Mouse (Mus musculus) testis, postnatal 14 days (tissue): ENCODE measurements around the gene Gm32742.
A peak's percentile ranks its signal among the peaks of the same experiment; 100 is the strongest.

Experiments used
- DNase-seq: peaks from one replicate; pipeline ENCODE4 v3.0.0; 2021; ENCODE audit warnings: low spot score

Gm32742 gene

GRCm38 (mm10) chr9:51165312-51166180 lies at the start of gene Gm32742:
Gene Gm32742 (minus strand): TSS chr9:51165517.
- no peak for DNase-seq

- no peak for DNase-seq
Observed at GRCm38 (mm10) chr9:51213729-51214237, 48.5 kb upstream of the Gm32742 start.

GRCm38 (mm10) chr9:51213023-51213728 lies 47.9 kb upstream of the Gm32742 start, which contains the start of gene Pou2af1:
Gene Pou2af1 (plus strand): TSS chr9:51213708.
- DNase-seq, result peak; percentile 11

- DNase-seq, result no peak
Observed at GRCm38 (mm10) chr9:51211191-51211590, 45.9 kb upstream of the Gm32742 start.

- DNase-seq, result no peak
Observed at GRCm38 (mm10) chr9:51208974-51209332, 43.6 kb upstream of the Gm32742 start.

GRCm38 (mm10) chr9:51194790-51195189 lies 29.5 kb upstream of the Gm32742 start:
- DNase-seq, result no peak

DNA sequence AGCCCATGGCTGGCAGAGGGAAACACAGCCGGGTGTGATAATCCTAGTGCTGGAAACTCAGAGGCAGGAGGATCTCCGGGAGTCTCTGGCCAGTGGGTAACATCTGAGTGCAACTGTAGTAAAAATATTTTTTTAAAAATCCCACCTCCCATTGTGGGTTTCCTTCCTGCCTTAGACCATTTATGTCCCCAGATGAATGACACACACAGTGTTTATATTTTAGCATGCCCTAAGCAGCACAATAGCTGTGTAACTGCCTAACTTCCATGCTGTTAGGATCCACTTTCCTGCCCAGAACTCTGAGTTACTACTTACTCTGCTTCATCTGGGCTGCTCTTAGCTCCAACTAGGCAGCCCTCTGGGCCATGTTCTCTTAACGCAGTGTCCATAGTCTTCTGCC lies 25.3 kb upstream of the Gm32742 start:
- DNase-seq, result no peak

- DNase-seq, result no peak
Observed at GRCm38 (mm10) chr9:51185871-51186270, 20.6 kb upstream of the Gm32742 start.

DNA sequence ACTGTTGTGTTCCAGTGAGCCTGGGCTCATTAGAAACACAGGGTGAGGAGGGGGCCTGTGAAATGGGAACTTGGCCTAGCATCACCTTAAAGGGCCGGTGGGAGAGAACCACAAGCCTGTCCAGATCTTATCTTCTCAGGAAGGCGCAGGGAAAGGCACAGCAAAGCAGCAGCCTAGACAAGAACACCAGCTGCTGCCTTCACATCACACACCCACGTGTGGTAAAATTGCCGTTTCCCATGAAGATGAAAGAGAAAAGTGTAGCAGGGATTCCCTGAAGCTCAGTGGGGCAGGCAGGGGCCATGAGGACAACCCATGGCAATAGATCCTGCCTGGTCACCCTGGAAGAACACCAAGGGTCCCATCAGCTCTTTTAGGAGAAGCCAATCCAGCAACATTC lies 20.1 kb upstream of the Gm32742 start:
- DNase-seq, result no peak

GRCm38 (mm10) chr9:51182716-51183710 lies 17.7 kb upstream of the Gm32742 start:
- DNase-seq, result no peak

DNA sequence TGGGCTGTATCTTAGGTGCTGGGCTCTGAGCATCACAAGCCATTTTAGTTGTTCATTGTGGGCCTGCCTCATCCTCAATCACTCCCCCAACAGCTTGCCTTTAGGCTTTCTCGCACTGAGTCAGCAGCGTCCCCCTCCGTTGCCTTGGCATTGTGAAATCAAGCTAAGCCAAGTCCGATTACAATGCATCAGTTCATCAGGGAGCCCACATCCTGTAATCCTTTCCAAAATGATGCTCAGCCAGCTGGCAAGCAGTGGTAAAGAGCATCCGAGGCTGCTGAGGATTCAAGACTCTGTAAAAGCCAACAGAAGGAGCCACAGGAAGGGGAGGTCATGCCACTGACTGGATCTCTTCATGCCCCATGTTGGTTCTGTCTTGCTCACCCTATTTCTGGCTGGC lies 15.3 kb upstream of the Gm32742 start:
- DNase-seq, result no peak

- DNase-seq, result no peak
Observed at GRCm38 (mm10) chr9:51178297-51178696, 13.0 kb upstream of the Gm32742 start.

- DNase-seq, result no peak
Observed at GRCm38 (mm10) chr9:51175722-51176121, 10.4 kb upstream of the Gm32742 start.

DNA sequence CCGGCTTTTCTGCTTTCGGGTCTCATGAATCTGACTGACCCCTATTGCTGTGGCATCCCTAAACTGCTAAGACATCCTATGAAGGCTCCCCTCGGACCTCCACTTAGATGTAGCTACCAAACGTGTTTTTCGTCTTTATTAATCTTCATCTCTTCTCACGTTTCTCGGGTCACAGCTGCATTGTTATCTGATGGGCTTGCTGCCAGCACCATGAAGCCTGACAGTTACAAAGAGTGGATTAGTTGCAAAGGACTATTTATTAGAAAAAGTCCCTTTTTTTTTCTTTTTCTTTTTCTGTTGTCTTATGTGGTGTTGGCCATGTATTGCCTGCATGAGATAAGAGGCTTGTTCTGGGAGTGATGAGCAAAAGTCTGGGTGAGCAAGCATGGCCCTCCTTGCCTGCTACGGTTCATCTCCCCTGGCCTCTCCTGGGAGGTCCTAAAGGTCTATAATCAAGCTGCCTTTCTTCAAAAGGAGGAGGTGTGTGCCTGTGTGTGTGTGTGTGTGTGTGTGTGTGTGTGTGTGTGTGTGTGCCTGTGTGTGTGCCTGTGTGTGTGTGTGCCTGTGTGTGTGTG lies 9.7 kb upstream of the Gm32742 start:
- no peak for DNase-seq

DNA sequence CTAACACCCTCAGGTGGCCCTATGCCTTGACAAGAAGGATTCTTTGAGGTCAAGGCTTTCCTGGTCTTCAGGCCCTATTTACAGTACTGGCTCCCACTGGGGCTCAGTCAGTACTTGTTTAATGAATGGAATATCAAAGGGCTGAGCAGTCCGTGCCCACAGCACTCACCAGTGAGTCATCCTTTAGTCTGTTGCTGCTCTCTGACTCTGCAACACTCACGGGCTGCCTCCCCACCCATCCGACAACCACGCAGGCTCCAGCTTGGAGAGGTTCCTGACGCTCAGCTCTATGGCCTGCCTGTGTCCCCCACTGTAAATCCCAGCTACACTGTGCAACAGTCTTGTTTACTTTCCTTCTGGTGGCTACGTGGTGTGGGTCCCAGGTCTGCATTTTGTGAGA lies 5.0 kb upstream of the Gm32742 start:
- no peak for DNase-seq

GRCm38 (mm10) chr9:51169133-51169532 lies 3.8 kb upstream of the Gm32742 start:
- DNase-seq, result no peak

DNA sequence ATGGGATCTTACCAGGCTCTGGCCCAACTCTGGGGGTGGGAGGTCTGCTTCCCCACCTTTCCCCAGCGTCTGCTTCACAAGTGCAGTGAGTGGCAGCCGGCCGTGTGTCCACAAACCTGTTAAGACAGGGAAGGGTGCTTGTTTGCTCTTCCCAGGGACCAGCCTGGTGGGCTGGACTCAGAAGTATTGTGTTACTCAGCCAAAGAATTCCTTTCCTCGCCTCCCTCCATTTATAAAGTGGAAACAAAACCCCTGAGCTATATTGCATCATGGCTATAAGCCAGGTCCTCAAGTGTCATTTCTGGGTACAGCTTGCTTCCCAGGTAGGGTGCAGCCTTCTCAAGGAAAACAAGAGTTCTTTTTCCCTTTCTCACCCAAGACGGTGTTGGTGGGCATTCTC lies 3.4 kb upstream of the Gm32742 start:
- DNase-seq, result no peak

DNA sequence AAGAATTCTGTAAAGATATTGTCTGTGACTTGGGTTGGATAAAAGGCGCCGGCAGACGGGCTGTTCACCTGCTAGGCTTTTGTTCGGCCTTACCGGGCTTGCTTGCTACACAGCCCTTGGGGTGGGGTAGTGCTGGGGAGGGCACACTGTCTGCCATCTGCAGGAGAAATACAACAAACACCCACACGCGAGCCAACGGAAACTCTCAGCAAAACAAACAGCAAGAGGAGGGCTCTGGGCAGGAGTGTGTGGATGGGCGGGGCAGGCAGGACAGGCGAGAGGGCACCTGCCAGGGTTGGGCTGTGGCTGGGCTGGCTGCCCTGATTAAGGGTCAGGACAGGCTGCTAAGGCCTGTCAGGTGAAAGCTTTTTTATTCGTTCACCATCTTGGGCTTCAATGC lies 2.6 kb upstream of the Gm32742 start:
- DNase-seq, result no peak

GRCm38 (mm10) chr9:51163989-51164388 lies 1.3 kb downstream of the Gm32742 start:
- DNase-seq, result no peak

DNA sequence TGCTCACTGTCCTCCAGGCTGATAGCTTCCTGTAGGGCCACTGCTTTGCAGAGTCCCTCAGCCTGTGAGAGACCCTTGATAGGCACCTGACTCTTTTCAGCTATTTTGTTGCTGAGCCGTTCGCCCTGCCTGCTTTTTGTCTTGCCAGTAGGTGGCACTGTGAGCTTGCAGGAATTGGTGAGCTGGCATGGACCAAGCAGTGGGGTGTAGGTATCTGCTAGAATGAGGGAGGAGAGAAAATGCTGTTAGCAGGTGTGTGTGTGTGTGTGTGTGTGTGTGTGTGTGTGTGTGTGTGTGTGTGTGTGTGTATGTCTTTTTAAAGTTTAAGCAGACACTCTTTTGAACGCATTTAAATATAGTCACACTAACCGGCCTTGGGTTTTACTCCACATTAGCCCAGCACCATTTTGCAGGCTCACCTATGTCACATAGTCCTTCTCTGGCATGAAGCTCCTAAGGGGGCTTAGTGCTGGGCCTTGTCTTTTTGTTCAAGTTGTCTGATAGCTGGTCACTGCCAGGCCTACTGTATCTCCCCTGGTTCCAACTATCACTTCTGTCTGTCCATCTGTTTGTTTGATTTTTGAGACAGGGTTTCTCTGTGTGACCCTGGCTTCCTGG lies 3.4 kb downstream of the Gm32742 start:
- peak; percentile 62 for DNase-seq
